Mouse (Mus musculus): Measurements from ENCODE around the gene Ppih. TPM values are rescaled to one million over a fixed set of nuclear protein-coding genes. Genes with fewer than 3 reads are reported as not detected.

Ppih gene
- total RNA-seq, 2 experiments from 2014 or later, result 23.0 to 26.7 TPM

Other genes starting within 250 kb of the Ppih start
- 10 to 100 TPM; 53.4 to 60.4 TPM for gene Slc2a1, start 211.8 kb downstream of the Ppih start, total RNA-seq (2021)
- gene Zfp691, start 146.4 kb downstream of the Ppih start, total RNA-seq (2021), result 1 to 10 TPM; 6.2 to 7.7 TPM
- gene Ermap, start 130.5 kb downstream of the Ppih start, total RNA-seq (2021), result under 1 TPM; 0.30 to 0.78 TPM
- 10 to 100 TPM; 33.6 to 36.7 TPM for gene Svbp, start 125.2 kb downstream of the Ppih start, total RNA-seq (2021)
- not detected for gene Tmem269, start 102.3 kb downstream of the Ppih start, total RNA-seq (2021)
- gene AU022252, start 87.8 kb downstream of the Ppih start, total RNA-seq (2021), result 10 to 100 TPM; 32.0 to 39.1 TPM
- gene P3h1, start 87.6 kb downstream of the Ppih start, total RNA-seq (2021), result 10 to 100 TPM in 1 of 2 experiments, 1 to 10 TPM in 1; 10.0 to 10.3 TPM
- 1 to 10 TPM in 1 of 2 experiments, under 1 TPM in 1; 0.41 to 1.1 TPM for gene Cldn19, start 65.1 kb downstream of the Ppih start, total RNA-seq (2021)
- gene Ybx1, start 25.9 kb downstream of the Ppih start, total RNA-seq (2021), result 100 to 1,000 TPM; 798 to 928 TPM
- 10 to 100 TPM; 21.5 to 24.1 TPM for gene Ccdc30, start 95.0 kb upstream of the Ppih start, total RNA-seq (2021)
- gene Ppcs, start 101.9 kb upstream of the Ppih start, total RNA-seq (2021), result 1 to 10 TPM; 6.1 to 6.2 TPM
- gene Zmynd12, start 102.3 kb upstream of the Ppih start, total RNA-seq (2021), result not detected
- 10 to 100 TPM; 25.4 to 29.5 TPM for gene Rimkla, start 172.1 kb upstream of the Ppih start, total RNA-seq (2021)
- gene Foxj3, start 216.5 kb upstream of the Ppih start, total RNA-seq (2021), result 10 to 100 TPM; 62.6 to 63.9 TPM
- 10 to 100 TPM; 28.1 to 28.8 TPM for gene Frg2f1, start 219.0 kb upstream of the Ppih start, total RNA-seq (2021)